Mouse (Mus musculus) cerebellum, adult 2 months (tissue): Measurements from ENCODE around the gene Prr12.

Source experiments
- CTCF ChIP-seq: fragments of 200-500 bp; IDR thresholded peaks from 2 replicates; pipeline ENCODE4 v1.5.1; 2011; ENCODE audit warnings: low read depth, mild to moderate bottlenecking, control low read depth, low read length, moderate library complexity, borderline replicate concordance; ENCODE audit not compliant: insufficient read depth
- POLR2A ChIP-seq: fragments of 200-500 bp; IDR thresholded peaks from 2 replicates; pipeline ENCODE4 v1.6.1; 2011; ENCODE audit warnings: low read length, control low read depth, borderline replicate concordance; ENCODE audit not compliant: insufficient read depth

- TF ChIP-seq CTCF (no peak), POLR2A (no peak)
Measured at GRCm38 (mm10) chr7:45035631-45036030, 17.1 kb downstream of the Prr12 start.
